Mouse (Mus musculus): ENCODE data around the gene Ints13.
"Not testable (repeated sequence)": the region's sequence is repeated elsewhere in the genome, so short reads cannot be mapped to it uniquely, and the experiment has no call there.

The Ints13 gene

DNA sequence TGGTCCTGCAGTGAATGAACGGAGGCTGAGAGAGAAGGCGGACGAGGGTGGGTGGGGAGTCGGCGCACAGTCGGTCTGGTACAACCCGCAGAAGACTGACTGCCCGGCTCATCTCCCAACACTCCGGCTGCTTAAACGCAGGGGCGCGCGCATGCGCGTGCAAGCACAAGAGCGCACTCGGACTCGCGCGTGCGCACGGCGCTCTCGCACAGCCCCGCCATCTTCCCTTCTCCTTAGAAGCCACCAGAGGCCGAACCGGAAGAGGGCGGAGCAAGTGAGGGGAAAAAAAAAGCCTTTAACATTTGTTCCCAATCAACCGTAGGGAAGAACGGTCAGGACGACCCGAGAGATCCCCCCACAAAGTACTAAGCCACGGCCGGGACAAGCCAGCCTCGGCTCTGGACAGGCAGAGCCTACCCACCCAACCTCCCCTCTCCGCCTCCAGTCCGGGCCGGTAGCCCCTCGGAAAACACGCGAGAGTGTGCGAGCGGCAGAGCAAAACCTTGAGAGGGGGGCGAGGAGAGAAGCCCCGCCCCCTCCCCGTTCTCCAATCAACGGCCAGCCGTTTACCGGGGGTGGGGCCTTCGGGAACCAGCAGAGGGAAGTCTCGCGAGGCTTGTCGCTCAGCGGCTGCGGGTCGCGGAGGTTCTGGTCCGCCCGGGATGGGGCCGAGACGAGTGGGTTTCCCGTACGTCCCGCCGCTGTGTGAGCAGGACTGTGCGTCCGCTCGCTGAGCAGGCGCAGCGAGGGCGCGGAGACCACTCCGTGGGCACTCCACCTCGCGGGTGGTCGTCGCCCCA, at the start of gene Ints13:
Gene Ints13 (minus strand): TSS at position 526 of the 800 bp plus-strand sequence.
- peak; percentile 98 for DNase-seq

- no peak for DNase-seq
Observed at GRCm38 (mm10) chr6:146616670-146617069, 39.0 kb upstream of the Ints13 start.

DNA sequence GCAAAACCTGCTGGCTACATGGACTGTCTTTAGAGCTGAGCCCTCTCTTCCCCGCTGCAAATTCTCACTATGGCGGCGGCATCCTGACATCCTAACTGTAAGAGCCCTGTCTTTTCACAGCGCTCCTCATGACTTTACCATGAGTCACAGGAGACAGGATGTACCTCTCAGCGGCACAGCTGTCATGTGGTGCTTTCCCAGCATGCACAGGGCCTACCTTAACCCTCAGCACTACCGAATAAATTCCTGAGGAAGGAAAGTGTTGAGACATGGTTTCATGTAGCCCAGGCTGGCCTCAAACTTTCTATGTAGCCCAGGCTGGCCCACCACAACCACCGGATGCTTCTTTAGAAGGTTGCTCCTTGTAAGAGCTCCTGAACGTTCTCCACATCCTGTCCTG, 38.3 kb upstream of the Ints13 start:
- no peak for DNase-seq

GRCm38 (mm10) chr6:146614541-146614940, 36.9 kb upstream of the Ints13 start:
- DNase-seq: peak; percentile 86

- no peak for DNase-seq
Observed at GRCm38 (mm10) chr6:146613907-146614306, 36.3 kb upstream of the Ints13 start.

GRCm38 (mm10) chr6:146612736-146613135, 35.1 kb upstream of the Ints13 start:
- no peak for DNase-seq

GRCm38 (mm10) chr6:146611897-146612296, 34.3 kb upstream of the Ints13 start:
- DNase-seq: peak; percentile 81

- DNase-seq: peak; percentile 89
Observed at GRCm38 (mm10) chr6:146611385-146611784, 33.8 kb upstream of the Ints13 start.

GRCm38 (mm10) chr6:146603651-146604050, 26.0 kb upstream of the Ints13 start:
- no peak for DNase-seq

DNA sequence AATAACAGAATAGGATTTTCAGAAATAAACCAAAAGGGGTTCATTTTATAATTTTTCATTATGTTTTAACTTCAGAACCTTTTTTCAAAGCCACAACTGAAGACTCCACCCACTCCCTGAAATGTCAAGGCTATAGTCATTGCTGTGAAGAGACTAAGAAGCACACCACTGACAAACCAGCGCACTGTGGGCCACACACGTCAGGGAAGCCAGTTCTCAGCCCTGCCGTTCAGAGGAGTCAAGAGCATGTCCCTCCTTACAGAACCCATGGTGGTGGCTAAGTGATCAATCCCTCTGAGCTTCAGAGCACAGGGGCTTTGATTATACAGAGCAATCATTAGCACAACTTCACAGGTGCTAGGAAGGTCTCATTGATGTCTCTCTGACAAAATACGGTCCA, 25.0 kb upstream of the Ints13 start:
- no peak for DNase-seq

DNA sequence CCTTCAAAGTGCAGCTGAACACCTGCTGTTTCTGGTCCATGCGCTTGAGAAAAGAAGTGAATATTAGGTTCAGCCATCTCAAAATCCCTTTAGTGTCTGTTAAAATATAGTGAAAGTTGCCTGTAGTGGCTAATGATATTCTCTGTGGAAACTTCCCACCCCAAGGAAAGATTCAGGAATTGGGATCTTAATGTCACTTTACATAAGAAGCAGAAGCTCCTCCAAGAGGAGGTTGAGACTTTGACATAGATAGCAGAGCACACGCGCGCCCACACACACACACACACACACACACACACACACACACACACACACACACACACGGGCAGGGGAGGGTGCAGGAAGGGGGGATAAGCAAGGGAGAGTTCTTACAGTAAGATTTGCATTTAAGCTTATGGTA, 7.5 kb upstream of the Ints13 start:
- DNase-seq: no peak

DNA sequence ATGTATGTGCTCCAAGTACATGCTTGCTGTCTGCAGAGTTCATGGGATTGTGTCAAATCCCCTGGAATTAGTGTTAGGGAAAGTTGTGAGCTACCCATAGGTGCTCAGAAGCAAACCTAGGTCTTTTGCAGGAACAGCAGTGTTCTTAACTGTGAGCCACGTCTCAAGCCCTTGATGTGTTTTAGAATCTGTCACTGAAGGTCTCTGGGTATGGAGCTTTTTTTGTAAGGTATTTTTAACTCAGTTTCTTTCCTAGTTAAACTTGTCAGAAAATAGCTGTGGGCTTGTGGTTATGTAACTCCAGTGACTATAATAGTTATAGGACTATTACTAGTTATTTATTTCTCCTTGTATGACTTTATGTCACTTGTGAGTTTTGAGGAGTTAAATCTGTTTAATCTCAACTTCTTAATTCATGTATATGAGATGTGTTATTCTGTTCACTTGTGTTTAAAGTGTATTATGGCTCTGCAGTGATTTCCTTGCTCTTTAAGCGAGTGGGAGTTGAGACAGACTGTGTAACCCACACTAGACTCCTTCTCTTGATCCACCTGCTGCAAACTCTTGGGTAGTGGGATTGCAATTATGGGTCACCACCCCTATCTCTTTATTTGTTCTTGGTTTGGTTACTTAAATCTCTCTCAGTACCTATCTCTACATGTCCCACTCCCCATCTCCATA, 5.9 kb upstream of the Ints13 start:
- no peak for DNase-seq

DNA sequence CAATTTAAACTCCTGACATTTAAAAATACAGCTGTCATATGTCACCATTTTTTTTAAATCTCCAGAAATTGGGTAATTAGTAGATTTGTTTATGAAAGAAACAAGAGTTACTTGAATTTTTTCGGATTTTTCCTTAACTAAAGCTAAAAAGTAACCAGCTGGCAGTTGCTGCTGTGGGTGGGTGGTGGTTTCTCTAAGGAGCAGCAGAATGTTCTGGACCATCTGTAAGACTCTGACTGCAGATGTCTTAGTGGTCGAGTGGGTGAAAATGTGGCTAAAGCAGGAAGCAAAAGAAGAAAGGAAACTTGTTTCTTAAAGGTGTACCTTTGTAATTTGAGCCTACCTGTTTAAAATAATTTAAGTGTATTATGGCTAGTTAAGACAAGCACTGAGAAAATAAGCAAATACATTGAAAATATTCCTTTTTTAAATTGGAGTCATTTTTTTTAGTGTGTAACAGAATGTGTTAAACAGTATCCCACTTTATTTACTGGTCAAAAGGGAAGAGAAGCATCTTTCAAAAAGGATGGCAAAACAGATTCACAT, 2.8 kb upstream of the Ints13 start:
- no peak for DNase-seq

- DNase-seq: peak; percentile 59
Observed at GRCm38 (mm10) chr6:146578586-146578985, 951 bp upstream of the Ints13 start.

DNA sequence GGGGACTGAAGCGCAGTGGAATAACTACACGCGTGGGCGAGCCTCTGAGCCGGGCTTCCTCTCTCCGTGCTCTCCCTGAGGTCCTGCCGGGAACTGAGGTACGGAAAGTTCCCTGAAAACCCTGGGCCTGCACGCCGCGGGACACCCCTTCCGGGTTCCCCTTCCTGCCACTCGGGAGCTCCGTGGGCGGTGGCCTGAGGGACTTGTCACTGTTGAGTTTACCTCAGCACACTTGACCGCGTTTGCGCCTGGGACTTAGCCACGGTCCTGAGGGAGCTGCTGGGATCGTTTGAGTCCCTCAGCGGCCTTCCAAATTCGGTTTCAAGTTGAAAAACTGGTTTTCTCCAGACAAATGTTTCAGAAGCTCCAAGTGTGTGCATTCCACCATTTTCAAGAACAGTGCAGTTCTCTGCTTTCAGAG, 486 bp upstream of the Ints13 start:
- DNase-seq: peak; percentile 85

DNA sequence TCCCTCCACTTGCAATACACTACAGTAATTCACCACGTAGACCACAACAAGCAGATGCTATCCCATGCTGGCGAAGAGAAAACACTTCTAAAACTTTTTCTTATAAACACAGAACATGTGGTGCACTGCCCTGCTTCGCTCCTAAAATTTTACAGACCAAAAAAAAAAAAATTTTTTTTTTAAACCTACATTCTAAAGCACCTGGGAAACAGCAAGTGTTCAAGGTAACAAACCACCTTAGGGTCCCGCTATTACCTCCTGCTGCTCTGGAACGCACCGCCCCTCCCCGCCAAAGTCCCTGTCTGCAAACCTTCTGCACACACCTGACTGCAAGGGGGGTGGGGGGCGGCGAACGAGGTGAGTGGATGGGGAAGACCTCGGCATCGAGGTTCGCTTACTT, 732 bp downstream of the Ints13 start, which contains the start of gene Fgfr1op2:
Gene Fgfr1op2 (plus strand): TSS at position 301 of the 400 bp plus-strand sequence.
- no peak for DNase-seq

- DNase-seq: no peak
Observed at GRCm38 (mm10) chr6:146572073-146572472, 5.6 kb downstream of the Ints13 start.

DNA sequence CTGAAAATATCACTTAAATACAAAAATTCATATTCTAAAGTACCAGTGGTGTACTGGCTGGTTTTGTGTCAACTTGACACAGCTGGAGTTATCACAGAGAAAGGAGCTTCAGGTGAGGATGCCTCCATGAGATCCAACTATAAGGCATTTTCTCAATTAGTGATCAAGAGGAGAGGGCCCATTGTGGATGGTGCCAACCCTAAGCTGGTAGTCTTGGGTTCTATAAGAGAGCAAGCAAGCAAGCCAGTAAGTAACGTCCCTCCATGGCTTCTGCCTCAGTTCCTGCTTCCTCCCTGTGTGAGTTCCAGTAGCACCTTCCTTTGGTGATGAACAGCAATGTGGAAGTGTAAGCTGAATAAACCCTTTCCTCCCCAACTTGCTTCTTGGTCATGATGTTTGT, 15.2 kb downstream of the Ints13 start:
- DNase-seq: not testable (repeated sequence)

GRCm38 (mm10) chr6:146551326-146551725, 26.3 kb downstream of the Ints13 start:
- DNase-seq: no peak

- no peak for DNase-seq
Observed at GRCm38 (mm10) chr6:146550421-146550820, 27.2 kb downstream of the Ints13 start.

- DNase-seq: no peak
Observed at GRCm38 (mm10) chr6:146545289-146545865, 32.3 kb downstream of the Ints13 start.

GRCm38 (mm10) chr6:146544622-146545021, 33.0 kb downstream of the Ints13 start:
- DNase-seq: no peak

GRCm38 (mm10) chr6:146540386-146540785, 37.2 kb downstream of the Ints13 start:
- DNase-seq: no peak

Measured in liver (tissue).